Mouse (Mus musculus): ENCODE results near the gene Sncb. TPM values are rescaled to one million over a fixed set of nuclear protein-coding genes. Genes with fewer than 3 reads are reported as not detected.

Sncb gene
- polyA plus RNA-seq, 1 experiment: 0.53 TPM

DNA sequence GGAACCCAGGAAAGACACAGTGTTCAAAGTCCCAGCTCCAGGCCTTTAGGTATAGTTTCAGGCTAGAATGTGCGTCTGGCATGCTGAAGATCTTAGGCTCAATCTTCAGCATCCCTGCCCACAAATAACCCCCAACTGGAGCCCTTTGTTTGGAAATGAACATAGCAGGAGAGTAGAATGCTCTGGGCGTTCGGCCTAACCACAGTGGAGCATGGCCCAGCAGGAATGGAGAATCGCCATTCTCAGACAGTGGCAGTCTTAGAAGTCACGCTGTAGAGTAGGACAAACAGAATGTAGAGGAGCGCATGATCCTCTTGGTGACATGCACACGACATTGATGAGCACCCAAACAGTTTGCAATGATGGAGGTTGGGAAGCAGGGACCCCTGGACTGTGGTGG, 5.5 kb downstream of the Sncb start:
- Histone ChIP-seq H3K4me3 (ENCODE audit: control insufficient read depth, insufficient read depth, low read length) (no peak overlapping the region), H3K27ac (ENCODE audit: control insufficient read depth, insufficient read depth, low read length) (no peak overlapping the region), H3K27me3 (ENCODE audit: control insufficient read depth, insufficient read depth, low read length) (peaks cover 7% of the 10 kb centered on the region; the same call in 1 of the 2 replicates), H3K4me1 (replicated peaks; ENCODE audit: control insufficient read depth, insufficient read depth, low read length) (peaks cover 9% of the 10 kb centered on the region), H3K36me3 (ENCODE audit: control insufficient read depth, insufficient read depth, low read length) (no peaks in the 10 kb centered on the region)
- DNase-seq: no peak
- TF ChIP-seq POLR2A (IDR thresholded peaks at IDR 0.05; ENCODE audit: control insufficient read depth, extremely low read depth, insufficient read depth, low read length, poor library complexity): no peak
- no peak for TF ChIP-seq CTCF (IDR thresholded peaks at IDR 0.05; ENCODE audit: borderline replicate concordance, control insufficient read depth, extremely low read depth, insufficient read depth, low read length, poor library complexity)
- WGBS: 87% methylated on average over 7 of the region's 7 CpGs

DNA sequence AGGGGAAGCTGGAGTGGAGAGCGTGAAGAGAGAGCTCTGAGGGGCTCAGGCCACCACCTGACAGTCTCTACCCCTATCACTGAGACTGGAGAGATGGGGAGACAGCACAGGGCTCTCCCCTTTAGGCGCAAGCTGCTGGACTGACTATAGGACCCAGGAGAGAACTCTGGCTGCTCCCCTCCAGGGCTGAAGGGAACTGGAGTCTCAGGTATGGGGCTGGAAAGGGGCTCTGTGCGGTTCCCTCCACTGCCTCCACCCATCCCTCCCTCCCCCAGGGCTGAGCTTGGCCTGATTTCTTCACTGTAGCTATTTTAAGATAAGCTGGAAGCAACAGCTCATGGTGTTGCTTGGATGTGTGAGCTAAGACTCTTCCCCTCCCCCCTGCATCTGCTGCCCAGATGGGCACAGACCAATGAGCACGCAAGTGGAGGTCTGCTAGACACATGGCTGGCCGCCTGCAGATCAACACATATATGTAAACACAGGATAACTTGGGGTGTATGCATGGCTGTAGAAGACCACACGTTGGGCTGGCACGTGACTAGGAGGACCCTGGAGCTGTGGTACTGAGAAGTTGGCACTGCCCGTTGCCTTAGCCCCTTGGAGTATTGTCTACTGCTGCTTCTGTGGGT, 6.1 kb downstream of the Sncb start:
- no peak for TF ChIP-seq POLR2A (IDR thresholded peaks at IDR 0.05; ENCODE audit: control insufficient read depth, extremely low read depth, insufficient read depth, low read length, poor library complexity)
- TF ChIP-seq CTCF (IDR thresholded peaks at IDR 0.05; ENCODE audit: borderline replicate concordance, control insufficient read depth, extremely low read depth, insufficient read depth, low read length, poor library complexity): no peak
- 75% methylated on average over 8 of the region's 8 CpGs for WGBS
- Histone ChIP-seq H3K36me3 (ENCODE audit: control insufficient read depth, insufficient read depth, low read length) (no peaks in the 10 kb centered on the region), H3K4me3 (ENCODE audit: control insufficient read depth, insufficient read depth, low read length) (no peak overlapping the region), H3K4me1 (replicated peaks; ENCODE audit: control insufficient read depth, insufficient read depth, low read length) (peaks cover 6% of the 10 kb centered on the region), H3K27ac (ENCODE audit: control insufficient read depth, insufficient read depth, low read length) (no peak overlapping the region), H3K27me3 (ENCODE audit: control insufficient read depth, insufficient read depth, low read length) (peaks cover under 1% of the 10 kb centered on the region; the same call in 1 of the 2 replicates)
- no peak for DNase-seq

DNA sequence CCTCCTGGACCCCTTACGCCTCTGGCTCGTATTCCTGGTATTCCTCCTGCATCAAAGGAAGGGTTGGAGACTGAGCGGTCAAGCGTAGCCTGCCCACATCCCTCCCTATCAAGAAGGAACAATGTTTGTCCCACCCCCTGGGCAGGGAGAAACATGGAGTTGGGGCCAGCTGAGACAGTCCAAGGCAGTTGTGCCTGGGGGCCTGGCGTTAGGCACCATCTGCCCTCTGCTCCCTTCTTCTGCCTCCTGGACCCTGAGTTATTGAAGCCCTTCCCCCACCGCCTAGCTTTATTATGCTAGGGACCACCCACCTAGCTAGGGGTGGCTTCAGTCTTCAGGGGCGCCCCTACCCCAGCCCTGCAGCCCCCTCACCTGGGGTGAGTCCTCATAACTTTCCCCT, 6.9 kb downstream of the Sncb start:
- TF ChIP-seq CTCF (IDR thresholded peaks at IDR 0.05; ENCODE audit: borderline replicate concordance, control insufficient read depth, extremely low read depth, insufficient read depth, low read length, poor library complexity) (no peak), POLR2A (IDR thresholded peaks at IDR 0.05; ENCODE audit: control insufficient read depth, extremely low read depth, insufficient read depth, low read length, poor library complexity) (no peak)
- 36% methylated on average over 7 of the region's 7 CpGs for WGBS
- H3K27me3 ChIP-seq (ENCODE audit: control insufficient read depth, insufficient read depth, low read length): no peaks in the 10 kb centered on the region; the same call in 1 of the 2 replicates

DNA sequence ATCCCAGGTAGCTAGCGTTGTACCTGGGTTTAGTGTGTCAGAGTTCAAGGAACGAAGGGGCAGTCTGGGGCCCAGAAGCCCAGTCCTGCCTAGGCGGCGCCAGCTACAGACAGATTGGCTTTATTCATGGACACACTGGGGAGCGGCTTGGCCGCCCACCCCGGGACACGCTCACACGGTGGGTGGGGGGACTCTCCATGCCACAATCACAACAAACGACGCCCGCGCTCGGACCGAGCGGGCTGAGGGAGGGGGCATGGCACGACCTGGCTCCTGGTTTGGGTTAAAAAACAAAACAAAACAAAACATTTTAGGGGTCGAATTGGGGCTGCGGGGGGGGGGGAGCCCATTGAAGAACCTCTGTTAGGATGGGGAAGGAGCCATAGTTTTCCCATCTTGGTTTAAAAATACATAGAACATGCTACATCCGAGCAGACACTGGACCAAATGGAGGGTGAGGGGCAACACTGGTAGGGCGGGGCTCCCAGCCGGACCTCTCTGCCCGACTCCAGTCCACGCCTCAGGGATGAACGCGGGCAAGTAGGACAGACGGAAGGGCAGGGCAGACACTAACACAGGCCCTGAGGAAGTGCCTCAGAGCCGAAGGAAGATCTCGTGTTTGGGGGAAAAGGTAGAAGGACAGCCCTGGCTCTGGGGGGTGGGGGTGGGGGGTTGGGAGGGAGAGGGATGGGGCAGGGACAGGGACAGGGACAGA, 7.5 kb downstream of the Sncb start:
- H3K4me3 ChIP-seq (ENCODE audit: control insufficient read depth, insufficient read depth, low read length): no peak overlapping the region
- no peak for DNase-seq
- no peaks in the 10 kb centered on the region; the same call in 1 of the 2 replicates for H3K27me3 ChIP-seq (ENCODE audit: control insufficient read depth, insufficient read depth, low read length)
- TF ChIP-seq CTCF (IDR thresholded peaks at IDR 0.05; ENCODE audit: borderline replicate concordance, control insufficient read depth, extremely low read depth, insufficient read depth, low read length, poor library complexity) (no peak), POLR2A (IDR thresholded peaks at IDR 0.05; ENCODE audit: control insufficient read depth, extremely low read depth, insufficient read depth, low read length, poor library complexity) (no peak)
- H3K36me3 ChIP-seq (ENCODE audit: control insufficient read depth, insufficient read depth, low read length): no peaks in the 10 kb centered on the region
- WGBS: 11% methylated on average over 29 of the region's 29 CpGs
- H3K27ac ChIP-seq (ENCODE audit: control insufficient read depth, insufficient read depth, low read length): no peak overlapping the region
- H3K4me1 ChIP-seq (replicated peaks; ENCODE audit: control insufficient read depth, insufficient read depth, low read length): peaks cover 6% of the 10 kb centered on the region

More for the DNA sequence above, 6.9 kb downstream of the Sncb start:
- H3K4me3 ChIP-seq (ENCODE audit: control insufficient read depth, insufficient read depth, low read length): no peak overlapping the region
- H3K4me1 ChIP-seq (replicated peaks; ENCODE audit: control insufficient read depth, insufficient read depth, low read length): peaks cover 6% of the 10 kb centered on the region
- no peak overlapping the region for H3K27ac ChIP-seq (ENCODE audit: control insufficient read depth, insufficient read depth, low read length)
- no peak for DNase-seq
- H3K36me3 ChIP-seq (ENCODE audit: control insufficient read depth, insufficient read depth, low read length): no peaks in the 10 kb centered on the region

DNA sequence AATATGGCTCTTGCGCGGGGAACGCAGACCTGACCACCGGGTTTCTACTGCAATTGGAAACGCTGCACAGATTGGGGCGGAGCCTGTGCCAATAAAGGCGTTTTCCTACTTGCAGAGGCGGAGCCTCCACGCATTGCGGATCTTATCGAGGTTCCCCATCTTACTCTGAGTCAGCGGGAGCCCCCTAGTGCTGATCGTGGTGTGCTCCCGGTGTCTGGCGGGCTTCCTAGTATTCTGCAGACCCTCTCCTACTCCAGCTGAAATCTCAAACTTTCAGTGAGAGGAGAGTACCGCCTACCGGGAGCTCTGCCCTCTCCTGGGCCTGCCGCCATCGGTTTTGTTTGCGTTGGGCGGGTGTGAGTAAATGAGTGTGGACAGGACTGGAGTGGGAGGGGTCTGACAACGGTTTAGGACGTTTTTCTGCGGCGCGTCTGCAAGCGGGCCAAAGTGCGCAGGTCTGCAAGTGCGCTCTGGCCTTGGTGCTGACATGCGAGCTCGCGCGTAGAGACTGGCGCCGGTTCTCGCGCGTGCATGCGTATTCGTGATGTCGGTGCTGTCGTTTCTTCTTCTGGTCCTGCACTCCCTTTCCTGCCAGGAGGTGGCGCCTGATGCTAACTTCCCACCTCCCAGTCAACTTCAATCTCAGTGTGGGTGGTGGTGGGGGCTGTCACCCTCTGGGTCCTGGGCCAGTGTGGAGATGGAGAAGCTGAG, 8.2 kb downstream of the Sncb start:
- Histone ChIP-seq H3K4me3 (ENCODE audit: control insufficient read depth, insufficient read depth, low read length) (no peak overlapping the region), H3K4me1 (replicated peaks; ENCODE audit: control insufficient read depth, insufficient read depth, low read length) (peaks cover 6% of the 10 kb centered on the region), H3K27ac (ENCODE audit: control insufficient read depth, insufficient read depth, low read length) (no peak overlapping the region), H3K36me3 (ENCODE audit: control insufficient read depth, insufficient read depth, low read length) (no peaks in the 10 kb centered on the region), H3K27me3 (ENCODE audit: control insufficient read depth, insufficient read depth, low read length) (no peaks in the 10 kb centered on the region)
- WGBS: 2% methylated on average over 43 of the region's 43 CpGs
- peak; percentile 38 for DNase-seq
- no peak for TF ChIP-seq POLR2A (IDR thresholded peaks at IDR 0.05; ENCODE audit: control insufficient read depth, extremely low read depth, insufficient read depth, low read length, poor library complexity)
- TF ChIP-seq CTCF (IDR thresholded peaks at IDR 0.05; ENCODE audit: borderline replicate concordance, control insufficient read depth, extremely low read depth, insufficient read depth, low read length, poor library complexity): no peak

DNA sequence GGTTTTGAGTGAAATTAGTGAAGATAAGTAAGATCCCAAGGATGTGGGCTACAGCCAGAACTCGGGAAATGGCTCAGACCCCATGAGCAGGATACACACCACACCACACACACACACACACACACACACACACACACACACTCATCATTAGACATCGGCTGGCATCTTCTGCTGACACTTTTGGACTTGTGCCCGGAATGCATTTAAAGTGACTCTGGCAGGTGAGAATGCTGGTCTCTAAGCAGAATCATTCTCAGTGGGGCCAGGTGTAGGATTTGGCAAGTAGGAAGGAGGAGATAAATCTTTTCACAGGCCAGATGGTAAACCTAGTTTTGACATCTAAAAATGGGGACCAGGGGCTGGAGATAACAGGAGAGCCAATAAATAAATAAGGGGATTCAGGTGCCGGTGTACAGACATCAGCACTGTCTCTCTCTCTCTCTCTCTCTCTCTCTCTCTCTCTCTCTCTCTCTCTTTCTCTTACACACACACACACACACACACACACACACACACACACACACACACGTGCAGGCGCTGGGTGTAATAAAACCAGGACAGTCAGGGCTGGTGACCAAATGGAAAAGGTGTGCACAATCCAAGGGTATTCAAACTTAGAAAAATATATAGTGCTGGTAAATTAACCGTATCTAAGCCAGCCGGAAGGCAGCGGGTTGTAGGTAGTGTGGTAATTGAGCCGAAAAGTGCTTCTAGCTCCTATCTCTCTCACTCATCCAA, 9.1 kb downstream of the Sncb start:
- no peaks in the 10 kb centered on the region for H3K27me3 ChIP-seq (ENCODE audit: control insufficient read depth, insufficient read depth, low read length)

More for the DNA sequence above, 9.1 kb downstream of the Sncb start:
- H3K4me3 ChIP-seq (ENCODE audit: control insufficient read depth, insufficient read depth, low read length): no peak overlapping the region
- H3K36me3 ChIP-seq (ENCODE audit: control insufficient read depth, insufficient read depth, low read length): no peaks in the 10 kb centered on the region
- no peak for TF ChIP-seq CTCF (IDR thresholded peaks at IDR 0.05; ENCODE audit: borderline replicate concordance, control insufficient read depth, extremely low read depth, insufficient read depth, low read length, poor library complexity)
- TF ChIP-seq POLR2A (IDR thresholded peaks at IDR 0.05; ENCODE audit: control insufficient read depth, extremely low read depth, insufficient read depth, low read length, poor library complexity): no peak
- no peak for DNase-seq
- H3K27ac ChIP-seq (ENCODE audit: control insufficient read depth, insufficient read depth, low read length): no peak overlapping the region
- H3K4me1 ChIP-seq (replicated peaks; ENCODE audit: control insufficient read depth, insufficient read depth, low read length): peaks cover 6% of the 10 kb centered on the region
- 64% methylated on average over 10 of the region's 10 CpGs for WGBS
